In genomic region chr16:57532081-57532493, GRCm38 (mm10) we compare ENCODE assay signal across 11 mouse cellular contexts.
DNase-seq lines count a peak whose midpoint lies in the region; ATAC-seq lines count a peak whose summit lies in the region.
"Had no signal": no experiment of that assay in that cellular context is flagged by ENCODE, and none has a peak within 500 bp of the region (broad histone marks: within the 10 kb centered on the region; RNA-seq: fewer than 3 reads in every experiment).

No protein-coding gene starts in this region.

- H3K4me1 ChIP-seq in forebrain, embryonic 13.5 days, result 0 out of 2 replicates have a peak, but pooled peaks cover 6% of the 10 kb centered on the region
- H3K4me1 ChIP-seq in forebrain, embryonic 10.5 days, result peaks cover 7% of the 10 kb centered on the region
- no peaks in the 10 kb centered on the region for H3K4me1 ChIP-seq in kidney, embryonic 15.5 days

- H3K36me3 ChIP-seq in forebrain, embryonic 13.5 days (ENCODE audit: poor library complexity, severe bottlenecking), result no peaks in the 10 kb centered on the region
- H3K36me3 ChIP-seq in forebrain, embryonic 10.5 days (replicated peaks), result no peaks in the 10 kb centered on the region
- H3K36me3 ChIP-seq in kidney, embryonic 15.5 days, result no peaks in the 10 kb centered on the region

- DNase-seq in forebrain, embryonic 10.5 days (ENCODE audit: extremely low spot score, low spot score), result no peak
- DNase-seq in kidney, postnatal 4 days, result no peak
- DNase-seq in NIH3T3 (ENCODE audit: low read depth), result peak; percentile 81
- peak; percentile 26 for DNase-seq in hindlimb bud, embryonic 11.5 days (ENCODE audit: extremely low spot score, low read depth, low spot score)
- no peak for DNase-seq in yolk sac, embryonic 10.5 days (ENCODE audit: low spot score)
- DNase-seq in urinary bladder, adult 2 months (ENCODE audit: low spot score), result no peak
- DNase-seq: cerebellum, adult 9-11 months; lung, postnatal 4 days had no signal

- 0 out of 2 replicates have a peak, but pooled peaks have one; percentile 10 for ATAC-seq in forebrain, embryonic 13.5 days
- ATAC-seq in kidney, embryonic 15.5 days (replicated peaks; ENCODE audit: low FRiP score), result no peak
- ATAC-seq: inflammation-experienced regulatory T-cells, adult 6 months had no signal

- H3K9ac ChIP-seq in forebrain, embryonic 13.5 days, result no peak overlapping the region
- no peak overlapping the region for H3K9ac ChIP-seq in kidney, embryonic 15.5 days

- H3K4me2 ChIP-seq in forebrain, embryonic 13.5 days, result no peak overlapping the region
- no peak overlapping the region for H3K4me2 ChIP-seq in kidney, embryonic 15.5 days

- no peak overlapping the region for H3K4me3 ChIP-seq in forebrain, embryonic 13.5 days
- no peak overlapping the region for H3K4me3 ChIP-seq in forebrain, embryonic 10.5 days
- no peak overlapping the region for H3K4me3 ChIP-seq in kidney, embryonic 15.5 days (replicated peaks)

- no peaks in the 10 kb centered on the region for H3K27me3 ChIP-seq in forebrain, embryonic 13.5 days
- no peaks in the 10 kb centered on the region for H3K27me3 ChIP-seq in forebrain, embryonic 10.5 days (ENCODE audit: poor library complexity, severe bottlenecking)
- H3K27me3 ChIP-seq in kidney, embryonic 15.5 days, result no peaks in the 10 kb centered on the region

- WGBS in forebrain, embryonic 13.5 days, result 28% methylated on average over 6 of the region's 6 CpGs
- 63% methylated on average over 6 of the region's 6 CpGs for WGBS in forebrain, embryonic 10.5 days
- 37% methylated on average over 6 of the region's 6 CpGs for WGBS in kidney, embryonic 15.5 days

- no peak overlapping the region for H3K27ac ChIP-seq in forebrain, embryonic 13.5 days
- H3K27ac ChIP-seq in forebrain, embryonic 10.5 days, result no peak overlapping the region
- H3K27ac ChIP-seq in kidney, embryonic 15.5 days, result 0 out of 2 replicates have a peak overlapping the region, but pooled peaks have one; percentile 14

- no peaks in the 10 kb centered on the region for H3K9me3 ChIP-seq in forebrain, embryonic 13.5 days (replicated peaks)
- H3K9me3 ChIP-seq in forebrain, embryonic 10.5 days, result no peaks in the 10 kb centered on the region
- H3K9me3 ChIP-seq in kidney, embryonic 15.5 days (replicated peaks), result no peaks in the 10 kb centered on the region

Comparison
In these comparisons a context has a peak if more than half of its experiments do, and no peak if none do; other contexts are left out.
1. DNase-seq: peak in NIH3T3 (single experiment) and hindlimb bud, embryonic 11.5 days (single experiment); none in forebrain, embryonic 10.5 days (single experiment), kidney, postnatal 4 days (0 of 2), yolk sac, embryonic 10.5 days (single experiment) and urinary bladder, adult 2 months (single experiment).